Mouse (Mus musculus) lung, postnatal 0 days (tissue): Measurements from ENCODE around the gene Synpo2l. TPM values are rescaled to one million over a fixed set of nuclear protein-coding genes. Genes with fewer than 3 reads are reported as not detected.

Experiments
- ATAC-seq: fragments of 200-750 bp; cut with Nextera tagmentation; 2 replicates; pipeline ENCODE4 v1.8.0; 2017; ENCODE audit warnings: moderate library complexity
- DNase-seq: peaks from one replicate; pipeline ENCODE4 v3.0.0-alpha.2; 2016; ENCODE audit warnings: low spot score
- H3K27ac ChIP-seq: fragments of 300-500 bp; sonication (generic); 2 replicates; pipeline ENCODE4 v1.5.1; 2014; ENCODE audit warnings: antibody characterized with exemption, mild to moderate bottlenecking, low read length, mixed read lengths
- H3K27me3 ChIP-seq: fragments of 300-500 bp; sonication (generic); replicated peaks from 2 replicates; pipeline ENCODE4 v1.6.1; 2014; ENCODE audit warnings: low read length, mixed read lengths; ENCODE audit not compliant: insufficient read depth
- H3K36me3 ChIP-seq: fragments of 300-500 bp; sonication (generic); 2 replicates; pipeline ENCODE4 v1.6.1; 2014; ENCODE audit warnings: low read length, mixed read lengths; ENCODE audit not compliant: insufficient read depth
- H3K4me1 ChIP-seq: fragments of 300-500 bp; sonication (generic); 2 replicates; pipeline ENCODE4 v1.6.1; 2014; ENCODE audit warnings: antibody characterized with exemption, low read depth, low read length, mixed read lengths; ENCODE audit not compliant: insufficient read depth
- H3K4me2 ChIP-seq: fragments of 300-500 bp; sonication (generic); replicated peaks from 2 replicates; pipeline ENCODE4 v1.6.1; 2014; ENCODE audit warnings: low read depth, mild to moderate bottlenecking, low read length, moderate library complexity, mixed read lengths
- H3K4me3 ChIP-seq: fragments of 300-500 bp; sonication (generic); 2 replicates; pipeline ENCODE4 v1.5.1; 2014; ENCODE audit warnings: low read depth, low read length
- H3K9ac ChIP-seq: fragments of 300-500 bp; sonication (generic); replicated peaks from 2 replicates; pipeline ENCODE4 v1.6.1; 2014; ENCODE audit warnings: low read depth, mild to moderate bottlenecking
- H3K9me3 ChIP-seq: fragments of 300-500 bp; sonication (generic); 2 replicates; pipeline ENCODE4 v1.6.1; 2016; ENCODE audit warnings: low read length, mixed read lengths
- CTCF ChIP-seq: IDR thresholded peaks from 2 replicates; pipeline ENCODE4 v1.5.1; 2016; ENCODE audit warnings: antibody characterized with exemption, mild to moderate bottlenecking
- EP300 ChIP-seq: IDR thresholded peaks from 2 replicates; pipeline ENCODE4 v1.6.1; 2016; ENCODE audit warnings: antibody characterized with exemption, mild to moderate bottlenecking, control low read depth
- WGBS: fragments of 180-500 bp; shearing (Covaris S2); extraction: QIAGEN DNeasy Blood & Tissue Kit; methylation state at CpG from one replicate; pipeline ENCODE4 v1.1.7; 2014; 5-methylcytosine and 5-hydroxymethylcytosine counted together
- microRNA-seq: library from miRNA; unstranded; fragments of <30 nt; microRNA quantifications from one replicate; pipeline ENCODE4, GENCODE M21; 2016
- polyA plus RNA-seq: library from polyadenylated mRNA; unstranded; fragments of >200 nt; fragmentation: Nextera tagmentation; extraction: Ambion mirVana; gene quantifications from 2 replicates; pipeline ENCODE4 v1.2.1, GENCODE M21; 2015

Gene Synpo2l
- polyA plus RNA-seq, 1 experiment from 2014 or later, result 0.63 TPM

DNA sequence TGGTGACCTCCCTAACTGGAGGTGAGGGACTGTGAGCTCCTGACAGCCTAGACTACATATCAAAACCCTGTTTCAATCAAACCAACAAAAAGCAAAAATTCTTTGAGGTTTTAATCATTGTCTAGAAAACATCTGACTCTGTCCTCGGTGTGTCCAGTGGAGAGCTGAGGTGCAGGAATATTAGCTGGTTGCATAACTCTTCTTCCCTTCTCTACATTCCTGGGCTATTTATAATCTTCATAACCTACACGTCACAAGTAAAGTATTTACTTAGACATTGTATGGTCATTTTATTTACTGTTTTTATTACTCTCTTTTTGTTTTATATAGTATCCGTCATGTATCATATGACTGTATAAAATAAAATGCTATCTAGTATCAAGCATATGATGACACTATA, 58.6 kb downstream of the Synpo2l start:
- peak; percentile 67 for DNase-seq
- 0 out of 2 replicates have a peak overlapping the region, but pooled peaks have one; percentile 9 for H3K4me2 ChIP-seq
- ATAC-seq, result peak; percentile 39
- H3K27ac ChIP-seq, result peak overlapping the region; percentile 92
- no peak overlapping the region for H3K4me3 ChIP-seq
- H3K9ac ChIP-seq, result no peak overlapping the region
- no peaks in the 10 kb centered on the region for H3K36me3 ChIP-seq
- no peaks in the 10 kb centered on the region for H3K27me3 ChIP-seq
- H3K9me3 ChIP-seq, result no peaks in the 10 kb centered on the region
- peaks cover 18% of the 10 kb centered on the region; the same call in 1 of the 2 replicates for H3K4me1 ChIP-seq
- no peak for TF ChIP-seq CTCF
- peak; percentile 25; the same call in 1 of the 2 replicates for TF ChIP-seq EP300
- WGBS, result 45% methylated on average over 3 of the region's 3 CpGs

Small RNAs within 50 kb of the gene (microRNA-seq; reads per million reads assigned to microRNA genes)
- gene Mir6946, result 2.7 reads per million, percentile 5 among the genes with 10 or more reads in this experiment

Other genes starting within 250 kb of the Synpo2l start
- gene Cfap70, start 216.1 kb downstream of the Synpo2l start, polyA plus RNA-seq, result 3.7 and 4.0 TPM in 2 replicates
- gene Anxa7, start 188.2 kb downstream of the Synpo2l start, polyA plus RNA-seq, result 52.9 and 56.9 TPM in 2 replicates
- gene Mss51, start 171.5 kb downstream of the Synpo2l start, polyA plus RNA-seq, result 0.20 and 0.38 TPM in 2 replicates
- 24.2 and 26.6 TPM in 2 replicates for gene Ppp3cb, start 121.8 kb downstream of the Synpo2l start, polyA plus RNA-seq
- 3.9 and 5.0 TPM in 2 replicates for gene Usp54, start 27.3 kb downstream of the Synpo2l start, polyA plus RNA-seq
- gene Myoz1, start 11.8 kb downstream of the Synpo2l start, polyA plus RNA-seq, result 0.38 and 0.40 TPM in 2 replicates
- gene Sec24c, start 6.0 kb upstream of the Synpo2l start, polyA plus RNA-seq, result 37.6 and 40.1 TPM in 2 replicates
- 24.2 and 26.3 TPM in 2 replicates for gene Fut11, start 26.6 kb upstream of the Synpo2l start, polyA plus RNA-seq
- 109 and 114 TPM in 2 replicates for gene Chchd1, start 34.7 kb upstream of the Synpo2l start, polyA plus RNA-seq
- gene Zswim8, start 39.2 kb upstream of the Synpo2l start, polyA plus RNA-seq, result 21.7 and 24.1 TPM in 2 replicates
- gene Ndst2, start 66.2 kb upstream of the Synpo2l start, polyA plus RNA-seq, result 12.9 and 15.6 TPM in 2 replicates
- gene Camk2g, start 125.7 kb upstream of the Synpo2l start, polyA plus RNA-seq, result 36.6 and 40.2 TPM in 2 replicates
- gene Plau, start 168.3 kb upstream of the Synpo2l start, polyA plus RNA-seq, result 1.0 and 1.7 TPM in 2 replicates